Mouse (Mus musculus) bone marrow, adult 2 months (tissue): ENCODE results near the gene Mybpc3.

ENCODE experiments used
- CTCF ChIP-seq: fragments of 200-500 bp; IDR thresholded peaks from 2 replicates; pipeline ENCODE4 v1.5.1; 2011; ENCODE audit warnings: low read length, control low read depth; ENCODE audit not compliant: control insufficient read depth, insufficient read depth
- POLR2A ChIP-seq: fragments of 200-500 bp; IDR thresholded peaks from 2 replicates; pipeline ENCODE4 v1.6.1; 2011; ENCODE audit warnings: low read depth, mild to moderate bottlenecking, control low read depth, low read length, borderline replicate concordance; ENCODE audit not compliant: control insufficient read depth

GRCm38 (mm10) chr2:91162952-91163351 is 45.0 kb downstream of the Mybpc3 start:
- TF ChIP-seq CTCF (no peak), POLR2A (no peak)
